Mouse (Mus musculus) intestine, postnatal 0 days (tissue): ENCODE measurements at regions not wholly inside any gene's neighbourhood (a gene's known extent, or its start where the extent isn't known, plus 50 kb on each side); places are given as distances from the start of the nearest gene placed in this dataset.

ENCODE experiments used
- ATAC-seq: fragments of 200-750 bp; cut with Nextera tagmentation; 2 replicates; pipeline ENCODE4 v1.8.0; 2017; ENCODE audit warnings: mild to moderate bottlenecking, moderate TSS enrichment, moderate library complexity
- H3K27ac ChIP-seq: fragments of 300-500 bp; sonication (generic); 2 replicates; pipeline ENCODE4 v1.5.1; 2014; ENCODE audit warnings: mild to moderate bottlenecking, low read depth, low read length, moderate library complexity
- H3K27me3 ChIP-seq: fragments of 300-500 bp; sonication (generic); replicated peaks from 2 replicates; pipeline ENCODE4 v1.6.1; 2014; ENCODE audit warnings: low read length, mixed read lengths; ENCODE audit not compliant: control insufficient read depth, insufficient read depth
- H3K36me3 ChIP-seq: fragments of 300-500 bp; sonication (generic); 2 replicates; pipeline ENCODE4 v1.6.1; 2014; ENCODE audit warnings: mild to moderate bottlenecking, moderate library complexity; ENCODE audit not compliant: control insufficient read depth, insufficient read depth
- H3K4me1 ChIP-seq: fragments of 300-500 bp; sonication (generic); replicated peaks from 2 replicates; pipeline ENCODE4 v1.6.1; 2014; ENCODE audit warnings: antibody characterized with exemption, low read length, mixed read lengths; ENCODE audit not compliant: control insufficient read depth, insufficient read depth
- H3K4me2 ChIP-seq: fragments of 300-500 bp; sonication (generic); replicated peaks from 2 replicates; pipeline ENCODE4 v1.6.1; 2014; ENCODE audit warnings: low read depth, mild to moderate bottlenecking, moderate library complexity
- H3K4me3 ChIP-seq: fragments of 300-500 bp; sonication (generic); 2 replicates; pipeline ENCODE4 v1.5.1; 2014; ENCODE audit warnings: low read depth, low read length
- H3K9ac ChIP-seq: fragments of 300-500 bp; sonication (generic); 2 replicates; pipeline ENCODE4 v1.6.1; 2014; ENCODE audit warnings: mild to moderate bottlenecking, low read depth, low read length
- H3K9me3 ChIP-seq: fragments of 300-500 bp; sonication (generic); 2 replicates; pipeline ENCODE4 v1.6.1; 2016; ENCODE audit warnings: mixed run types; ENCODE audit not compliant: control insufficient read depth
- CTCF ChIP-seq: sonication (generic); IDR thresholded peaks from 2 replicates; pipeline ENCODE4 v1.5.1; 2016; ENCODE audit warnings: low read depth, mild to moderate bottlenecking, control low read depth, antibody characterized with exemption, moderate library complexity
- WGBS: fragments of 180-500 bp; shearing (Covaris S2); extraction: QIAGEN DNeasy Blood & Tissue Kit; methylation state at CpG from one replicate; pipeline ENCODE4 v1.1.7; 2014; 5-methylcytosine and 5-hydroxymethylcytosine counted together

DNA sequence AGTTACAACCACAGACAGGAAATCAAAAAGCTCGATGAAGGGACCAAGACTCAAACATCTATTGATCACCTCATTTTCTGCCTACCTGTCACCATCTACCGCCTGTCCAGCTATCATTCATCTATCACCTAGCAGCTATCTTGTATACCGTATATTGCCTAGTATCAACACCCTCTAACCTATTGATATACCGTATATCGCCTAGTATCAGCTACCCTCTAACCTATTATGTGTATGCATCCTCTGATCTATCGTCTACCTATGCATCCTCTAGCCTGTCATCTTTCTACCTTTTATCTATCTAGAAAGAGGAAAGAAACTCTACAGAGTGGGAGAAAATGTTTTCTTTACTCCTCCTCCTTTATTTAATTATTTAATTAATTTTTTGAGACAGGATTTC, 143.2 kb downstream of the Bmp7 start:
- no peaks in the 10 kb centered on the region for H3K4me1 ChIP-seq
- no peak overlapping the region for H3K9ac ChIP-seq
- H3K27ac ChIP-seq = no peak overlapping the region
- H3K27me3 ChIP-seq = no peaks in the 10 kb centered on the region
- no peak overlapping the region for H3K4me2 ChIP-seq
- H3K4me3 ChIP-seq = no peak overlapping the region
- H3K36me3 ChIP-seq = no peaks in the 10 kb centered on the region
- whole genome bisulfite sequencing = 25% methylated on average over 6 of the region's 6 CpGs
- no peak for TF ChIP-seq CTCF
- no peak for ATAC-seq
- H3K9me3 ChIP-seq = no peaks in the 10 kb centered on the region

DNA sequence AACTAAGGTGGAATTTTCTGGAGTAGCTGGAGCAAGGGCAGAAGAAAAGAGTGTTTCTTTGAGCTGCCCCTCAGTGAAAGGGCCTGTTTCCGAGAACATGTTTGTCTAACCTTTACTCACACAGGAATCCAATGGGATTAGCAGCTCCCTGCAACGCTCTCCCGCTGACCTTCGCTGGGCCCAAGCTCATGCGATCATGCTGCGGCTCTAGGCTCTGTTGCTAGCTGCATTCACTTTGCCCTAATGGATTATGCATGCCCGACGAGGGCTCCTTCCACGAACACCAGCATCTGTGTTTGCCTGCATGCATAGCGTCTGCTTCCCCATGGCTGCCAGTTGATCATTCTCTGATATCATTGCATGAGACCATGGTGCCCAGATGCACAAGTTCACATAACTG, 140.2 kb downstream of the Bmp7 start:
- H3K9me3 ChIP-seq = no peaks in the 10 kb centered on the region
- ATAC-seq = no peak
- H3K36me3 ChIP-seq = no peaks in the 10 kb centered on the region
- WGBS = 53% methylated on average over 10 of the region's 10 CpGs
- H3K27me3 ChIP-seq = no peaks in the 10 kb centered on the region
- no peak overlapping the region for H3K27ac ChIP-seq
- H3K4me3 ChIP-seq = no peak overlapping the region
- no peak overlapping the region for H3K4me2 ChIP-seq
- no peak overlapping the region for H3K9ac ChIP-seq
- no peaks in the 10 kb centered on the region for H3K4me1 ChIP-seq
- no peak for TF ChIP-seq CTCF

DNA sequence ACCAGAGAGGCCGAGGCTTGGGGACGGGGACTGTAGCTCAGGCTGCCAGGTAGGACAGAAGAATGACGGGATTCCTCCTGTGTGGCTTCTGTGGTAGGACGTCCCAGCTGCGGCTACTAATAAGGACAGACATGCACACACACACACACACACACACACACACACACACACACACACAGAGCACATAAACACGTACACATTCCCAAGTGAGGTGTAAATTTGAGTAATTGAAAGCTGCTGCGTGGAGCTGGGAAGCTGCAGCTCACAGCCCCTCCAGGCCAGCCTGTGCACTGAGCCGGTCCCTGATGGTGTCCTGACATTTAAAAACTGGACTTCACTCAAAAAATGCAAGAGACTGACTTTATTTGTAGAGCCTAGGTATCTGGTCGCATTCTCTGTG, 139.3 kb downstream of the Bmp7 start:
- H3K9ac ChIP-seq = no peak overlapping the region
- H3K9me3 ChIP-seq = no peaks in the 10 kb centered on the region
- H3K36me3 ChIP-seq = no peaks in the 10 kb centered on the region
- no peak overlapping the region for H3K4me3 ChIP-seq
- no peak overlapping the region for H3K27ac ChIP-seq
- 77% methylated on average over 9 of the region's 9 CpGs for WGBS
- no peak overlapping the region for H3K4me2 ChIP-seq
- no peaks in the 10 kb centered on the region for H3K27me3 ChIP-seq
- no peak for TF ChIP-seq CTCF
- ATAC-seq = no peak
- no peaks in the 10 kb centered on the region for H3K4me1 ChIP-seq

DNA sequence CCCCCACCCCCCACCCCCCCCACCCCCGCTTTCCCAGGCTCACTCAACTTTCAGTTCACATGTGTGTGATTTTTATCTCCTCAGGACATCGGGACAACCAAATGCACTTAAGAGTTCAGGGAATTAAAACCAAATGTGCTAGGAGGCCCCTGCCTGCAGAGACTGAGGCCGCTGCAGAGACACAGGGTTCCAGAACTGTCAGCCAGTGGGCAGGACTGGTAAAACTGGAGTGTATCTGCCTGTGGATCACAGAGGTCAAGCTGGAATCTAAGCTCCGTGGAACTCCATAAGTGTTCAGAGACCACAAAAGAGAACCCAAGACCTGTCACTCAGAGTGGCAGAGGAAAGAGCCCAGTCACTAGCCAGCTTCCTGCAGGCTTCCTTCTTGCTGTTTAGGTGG, 138.3 kb downstream of the Bmp7 start:
- no peak for TF ChIP-seq CTCF

DNA sequence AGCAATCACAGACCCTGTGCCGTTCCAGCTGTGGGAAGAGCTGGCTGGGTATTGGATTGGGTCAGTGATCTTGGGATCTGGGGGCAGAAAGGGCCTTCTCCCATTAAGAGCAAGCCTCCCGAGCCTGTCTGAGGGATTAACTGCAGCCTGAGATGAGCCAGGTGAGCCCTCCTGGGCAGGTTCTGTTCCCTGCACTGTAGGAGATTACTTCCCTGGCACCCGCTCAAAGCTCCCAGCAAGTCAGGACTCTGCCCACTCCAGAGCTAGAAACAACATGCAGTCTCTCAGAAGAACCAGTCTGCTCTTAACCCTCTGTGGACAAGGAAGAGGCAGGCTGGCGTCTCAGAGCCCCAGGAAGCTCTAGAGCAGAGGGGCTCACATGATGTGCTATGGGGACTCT, 132.7 kb downstream of the Bmp7 start:
- 58% methylated on average over 4 of the region's 4 CpGs for WGBS
- H3K27ac ChIP-seq = no peak overlapping the region
- no peak overlapping the region for H3K4me3 ChIP-seq
- no peaks in the 10 kb centered on the region for H3K4me1 ChIP-seq
- no peak for TF ChIP-seq CTCF
- H3K36me3 ChIP-seq = no peaks in the 10 kb centered on the region
- H3K27me3 ChIP-seq = no peaks in the 10 kb centered on the region
- H3K9me3 ChIP-seq = no peaks in the 10 kb centered on the region
- H3K4me2 ChIP-seq = no peak overlapping the region
- ATAC-seq = no peak
- H3K9ac ChIP-seq = no peak overlapping the region

More for the DNA sequence above, 138.3 kb downstream of the Bmp7 start:
- H3K4me3 ChIP-seq = no peak overlapping the region
- no peak for ATAC-seq
- no peaks in the 10 kb centered on the region for H3K27me3 ChIP-seq
- H3K4me2 ChIP-seq = no peak overlapping the region
- no peaks in the 10 kb centered on the region for H3K4me1 ChIP-seq
- WGBS = 55% methylated on average over 4 of the region's 4 CpGs
- H3K36me3 ChIP-seq = no peaks in the 10 kb centered on the region
- H3K9ac ChIP-seq = no peak overlapping the region
- H3K27ac ChIP-seq = no peak overlapping the region
- no peaks in the 10 kb centered on the region for H3K9me3 ChIP-seq

DNA sequence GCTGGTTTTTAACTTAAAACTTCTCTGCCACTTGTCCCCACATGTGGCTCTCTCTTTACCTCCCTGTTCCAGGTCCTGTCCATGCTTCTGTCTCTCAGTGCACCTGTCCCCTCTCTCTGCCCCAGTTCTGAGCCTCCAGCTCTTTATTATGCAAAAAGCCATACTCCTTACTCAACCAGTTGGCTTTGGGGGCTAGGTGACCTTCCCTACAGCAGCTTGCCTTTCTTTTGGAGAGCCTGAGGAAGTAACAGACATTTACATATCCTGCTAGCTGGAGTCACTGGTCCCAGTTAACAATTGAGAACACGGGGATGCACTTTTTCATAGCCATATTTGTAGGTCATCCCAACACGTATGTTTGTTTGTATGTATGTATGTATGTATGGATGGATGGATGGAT, 130.8 kb downstream of the Bmp7 start:
- H3K36me3 ChIP-seq = no peaks in the 10 kb centered on the region
- no peak overlapping the region for H3K9ac ChIP-seq
- no peak overlapping the region for H3K4me3 ChIP-seq
- no peaks in the 10 kb centered on the region for H3K27me3 ChIP-seq
- no peak overlapping the region for H3K4me2 ChIP-seq
- 88% methylated on average over 2 of the region's 2 CpGs for WGBS
- no peak for ATAC-seq
- TF ChIP-seq CTCF = no peak
- no peaks in the 10 kb centered on the region for H3K4me1 ChIP-seq
- no peaks in the 10 kb centered on the region for H3K9me3 ChIP-seq
- no peak overlapping the region for H3K27ac ChIP-seq

DNA sequence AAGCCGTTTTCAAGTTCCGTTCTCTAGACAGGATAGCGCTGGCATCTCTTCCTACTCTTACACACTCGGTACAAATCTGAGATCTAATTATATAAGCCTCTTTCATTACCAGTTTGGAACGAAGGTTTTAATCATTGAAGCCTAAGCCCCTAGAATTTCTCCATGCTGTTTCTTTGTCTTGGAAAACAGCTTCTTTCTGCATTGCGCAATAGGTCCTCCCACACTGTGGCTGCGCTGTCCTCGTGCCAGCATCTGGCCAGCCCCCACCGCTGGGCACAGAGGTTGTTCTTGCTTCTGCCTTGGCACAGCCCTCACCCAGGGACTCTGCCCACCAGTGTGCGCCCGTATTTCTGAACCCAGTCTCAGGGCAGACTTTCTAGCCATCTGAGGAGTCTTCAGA, 126.8 kb downstream of the Bmp7 start:
- Histone ChIP-seq H3K4me1 (no peaks in the 10 kb centered on the region), H3K9me3 (no peaks in the 10 kb centered on the region), H3K27me3 (no peaks in the 10 kb centered on the region), H3K27ac (no peak overlapping the region), H3K9ac (no peak overlapping the region), H3K4me3 (no peak overlapping the region), H3K36me3 (no peaks in the 10 kb centered on the region), H3K4me2 (no peak overlapping the region)
- TF ChIP-seq CTCF = no peak
- no peak for ATAC-seq
- 80% methylated on average over 11 of the region's 11 CpGs for WGBS
